Mouse (Mus musculus) lung, postnatal 14 days (tissue): ENCODE measurements around the gene Pde10a.

Experiments
- DNase-seq: peaks from one replicate; pipeline ENCODE4 v3.0.0; 2021

Gene Pde10a

DNA sequence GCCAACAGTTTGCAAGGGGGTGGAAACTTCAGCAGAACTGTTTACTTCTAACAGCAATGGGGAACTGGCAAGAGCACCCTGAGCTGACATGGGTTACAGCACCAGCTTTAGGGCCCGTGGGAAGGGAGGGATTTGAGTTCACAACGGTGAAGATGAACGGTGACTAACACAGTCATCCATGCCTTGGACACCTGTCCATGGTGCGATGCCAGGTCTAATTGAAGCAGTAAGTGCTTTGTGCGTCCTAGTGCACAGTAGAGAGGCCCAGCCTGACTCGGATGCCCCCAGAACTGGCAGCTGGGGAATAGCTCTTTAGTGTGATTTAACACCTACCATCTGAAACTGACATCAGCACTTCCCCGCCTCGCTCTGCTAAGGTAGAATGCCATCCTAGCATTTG is 373.0 kb downstream of the Pde10a start:
- DNase-seq = no peak

DNA sequence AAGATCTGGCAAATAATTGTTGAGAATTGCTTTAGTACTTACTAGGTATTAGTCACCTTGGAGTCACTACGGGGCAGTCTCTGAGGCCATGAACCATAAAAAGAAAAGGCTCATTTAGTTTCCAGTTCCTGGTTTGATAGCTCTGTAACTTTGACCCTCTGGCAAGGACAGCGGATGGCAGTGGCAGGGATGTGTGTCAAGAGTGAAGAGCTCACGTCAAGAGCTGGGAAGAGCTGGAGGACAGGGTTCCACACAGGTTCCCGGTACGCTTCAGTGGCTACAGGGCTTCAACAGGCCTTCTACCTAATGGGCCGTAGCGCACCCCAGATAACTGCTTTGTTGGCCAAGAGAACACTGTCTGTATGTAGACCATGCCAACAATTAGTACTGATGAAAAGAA is 374.0 kb downstream of the Pde10a start:
- DNase-seq = no peak

DNA sequence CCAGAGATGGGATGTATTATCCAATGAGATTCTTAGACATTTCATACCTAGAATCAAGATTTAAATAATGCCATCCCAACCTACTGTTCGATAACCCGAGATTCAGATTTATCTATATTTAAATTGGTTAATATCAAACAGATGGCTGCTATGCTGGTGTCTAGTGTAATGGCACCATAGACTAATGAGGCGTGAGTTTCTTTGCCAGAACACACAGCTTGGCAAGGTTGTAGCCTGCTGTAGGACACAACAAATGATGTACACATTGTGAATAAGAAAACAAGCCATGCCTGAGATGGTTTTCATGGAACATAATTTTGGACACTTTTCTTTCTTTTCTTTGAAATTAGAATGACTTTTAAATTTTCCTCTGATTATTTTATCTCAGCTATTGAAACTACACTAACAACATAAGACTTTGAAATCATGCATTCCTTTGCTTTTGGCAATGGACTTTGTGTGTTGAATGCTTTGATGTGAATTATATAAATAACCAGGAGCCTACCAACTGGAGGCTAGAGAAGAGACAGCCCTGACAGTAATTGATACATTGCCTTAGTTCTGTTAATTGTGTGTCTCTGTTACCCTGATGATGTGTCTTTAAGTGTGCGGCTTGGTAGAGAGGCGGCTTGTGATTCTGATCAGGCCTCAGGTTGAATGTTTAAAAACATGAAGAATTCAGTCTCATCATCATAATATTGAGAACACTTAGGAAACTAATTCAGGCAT is 378.5 kb downstream of the Pde10a start:
- DNase-seq = no peak

DNA sequence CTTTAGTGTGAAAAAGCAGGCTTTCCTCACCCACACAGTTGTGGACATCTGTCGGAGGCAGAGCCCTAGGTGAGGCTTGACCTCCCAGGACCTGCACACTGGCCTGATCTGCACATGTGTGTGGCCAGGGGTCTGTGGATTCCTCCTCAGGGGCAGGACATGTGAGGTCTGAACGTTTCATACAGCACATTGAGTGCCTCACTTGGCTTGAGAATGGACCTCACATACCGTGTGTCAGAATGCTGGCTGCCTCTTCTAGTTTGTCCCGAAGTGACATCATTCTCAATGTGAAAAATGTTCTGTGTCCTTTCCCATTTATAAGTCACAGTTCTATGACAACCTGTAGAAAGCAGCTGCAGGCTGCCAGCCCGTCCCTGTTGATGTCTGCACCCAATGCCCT is 385.4 kb downstream of the Pde10a start:
- DNase-seq = no peak

DNA sequence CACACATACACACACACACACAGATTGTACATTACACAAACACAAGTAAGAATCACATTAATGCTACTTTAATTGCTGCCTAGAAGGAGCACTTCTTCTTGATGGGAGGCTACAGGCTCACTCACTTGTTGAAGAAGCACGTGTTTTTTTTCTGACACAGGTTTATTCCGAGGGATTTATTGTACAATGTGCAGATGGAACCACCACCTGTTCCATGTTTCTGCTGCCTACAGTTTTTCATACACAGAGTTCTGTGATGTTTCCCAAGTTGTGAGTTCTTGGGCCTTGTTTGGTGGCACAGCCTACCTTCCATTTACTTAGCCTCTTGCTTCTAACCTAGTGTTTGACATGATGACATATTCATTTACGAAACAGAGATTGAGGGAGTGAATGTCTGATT is 387.8 kb downstream of the Pde10a start:
- no peak for DNase-seq

DNA sequence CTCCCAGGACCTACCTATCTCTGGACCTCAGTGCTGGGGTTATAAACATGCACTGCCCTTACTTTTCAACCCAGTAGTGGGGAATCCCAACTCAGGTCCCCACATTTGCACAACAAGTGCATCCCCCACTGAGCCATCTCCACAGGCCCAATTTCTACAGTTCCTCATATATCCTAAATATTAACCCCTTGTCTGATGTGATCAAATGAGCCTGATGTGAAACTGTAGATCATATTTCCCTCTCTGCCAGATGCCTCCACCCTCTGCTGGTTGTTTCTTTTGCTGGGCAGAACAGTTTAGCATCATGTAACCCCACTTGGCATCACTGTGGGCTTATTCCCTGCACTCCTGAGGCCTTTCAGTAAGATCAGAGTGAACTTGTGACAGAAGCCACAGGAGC is 390.5 kb downstream of the Pde10a start:
- DNase-seq = no peak

DNA sequence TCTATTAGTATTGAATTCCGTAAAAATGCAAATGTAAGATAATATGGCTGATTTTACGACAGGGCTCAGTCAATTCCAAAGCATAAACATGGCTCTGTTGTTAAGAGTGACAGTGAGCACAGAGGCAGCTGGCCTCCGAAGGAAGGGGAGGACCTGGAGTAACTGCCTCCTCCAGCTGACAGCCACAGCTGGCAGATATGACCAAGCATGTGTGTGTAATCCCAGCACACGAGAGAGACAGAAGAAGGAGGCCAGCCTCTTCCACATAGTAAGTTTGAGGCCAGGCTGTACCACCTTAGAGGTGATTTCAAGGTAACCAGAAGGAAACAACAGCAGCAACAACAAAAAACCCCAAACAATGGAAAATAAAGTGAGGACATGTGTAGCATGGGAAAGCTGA is 397.9 kb downstream of the Pde10a start:
- DNase-seq = no peak

DNA sequence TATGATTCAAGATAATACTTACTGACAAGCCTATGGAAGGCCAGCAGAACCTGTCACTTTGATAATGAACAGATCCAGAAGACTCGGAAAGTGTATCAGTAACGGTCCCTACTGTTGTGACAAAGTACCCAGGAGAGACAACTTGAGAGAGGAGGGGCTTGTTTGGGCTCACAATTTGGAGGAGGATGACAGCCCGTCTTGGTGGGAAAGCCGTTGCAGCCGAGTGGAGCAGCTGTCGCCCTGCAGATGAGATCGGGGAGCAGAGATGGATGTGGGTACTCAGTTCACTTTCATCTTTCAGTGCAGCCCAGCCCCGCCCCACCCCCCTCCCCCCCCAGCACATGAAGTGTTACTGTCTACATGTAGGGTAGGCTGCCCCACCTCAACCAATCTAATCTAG is 398.6 kb downstream of the Pde10a start:
- DNase-seq = no peak

DNA sequence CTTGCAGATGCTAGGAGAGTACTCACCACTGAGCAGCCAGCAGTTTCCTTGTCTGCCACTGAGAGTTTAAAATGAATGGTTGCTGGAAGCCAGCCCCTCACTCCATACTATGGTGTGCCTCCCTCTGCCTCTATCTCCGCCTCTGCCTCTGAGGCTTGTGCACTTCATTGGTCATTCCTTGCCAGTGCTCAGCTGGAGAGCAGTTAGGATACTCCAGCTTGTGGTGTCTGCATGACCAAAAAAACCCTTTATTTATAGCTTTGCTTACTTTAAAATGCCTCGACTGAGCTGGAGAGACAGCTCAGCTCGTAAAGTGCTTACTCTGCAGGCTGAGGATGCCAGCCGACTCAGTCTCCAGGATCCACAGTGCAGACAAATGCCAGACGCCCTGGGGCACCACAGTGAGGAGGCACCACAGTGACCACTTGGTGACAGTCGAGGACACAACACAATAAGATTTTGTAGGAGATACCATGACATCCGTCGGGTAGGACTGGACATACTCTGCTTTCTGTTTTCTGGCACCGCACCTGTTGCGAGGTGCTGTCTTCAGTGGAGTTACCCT is 400.7 kb downstream of the Pde10a start:
- no peak for DNase-seq

DNA sequence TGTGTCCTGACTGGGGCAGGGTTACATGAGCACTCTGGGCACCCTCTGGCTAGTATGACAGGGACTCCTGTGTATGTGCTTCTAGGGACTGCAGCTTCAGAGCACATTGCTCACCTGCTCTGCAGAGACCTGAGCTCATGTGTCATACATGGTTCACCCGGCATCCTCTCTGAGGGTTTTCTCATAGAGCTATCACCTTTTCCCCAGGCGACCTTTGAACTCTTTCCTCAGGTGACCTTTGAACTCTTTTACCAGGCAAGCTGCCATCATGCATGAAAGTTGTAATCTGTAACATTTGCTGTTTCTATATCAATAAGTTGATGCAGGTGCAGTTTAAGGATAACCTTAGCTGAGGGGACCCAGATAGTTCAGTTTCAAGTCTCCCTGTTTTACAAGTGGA is 403.4 kb downstream of the Pde10a start:
- no peak for DNase-seq

DNA sequence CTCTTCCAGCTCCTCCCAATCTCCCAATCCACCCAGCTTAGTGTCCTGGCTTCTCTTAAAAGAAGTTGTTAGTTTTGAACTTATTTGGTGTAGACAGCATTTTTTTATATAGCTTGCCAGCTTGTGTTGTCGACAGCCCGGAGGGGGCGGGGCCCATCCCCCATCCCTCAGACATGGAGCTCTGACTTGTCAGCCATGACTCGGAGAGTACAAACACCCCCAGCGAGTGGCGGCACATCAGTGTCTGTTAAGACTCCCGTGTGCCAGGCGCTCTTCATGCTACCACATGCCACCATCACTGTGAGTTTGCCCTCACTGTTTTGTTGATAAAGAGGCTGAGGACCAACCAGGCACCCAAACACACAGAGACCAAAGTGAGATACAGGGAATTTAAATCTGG is 404.5 kb downstream of the Pde10a start:
- no peak for DNase-seq

DNA sequence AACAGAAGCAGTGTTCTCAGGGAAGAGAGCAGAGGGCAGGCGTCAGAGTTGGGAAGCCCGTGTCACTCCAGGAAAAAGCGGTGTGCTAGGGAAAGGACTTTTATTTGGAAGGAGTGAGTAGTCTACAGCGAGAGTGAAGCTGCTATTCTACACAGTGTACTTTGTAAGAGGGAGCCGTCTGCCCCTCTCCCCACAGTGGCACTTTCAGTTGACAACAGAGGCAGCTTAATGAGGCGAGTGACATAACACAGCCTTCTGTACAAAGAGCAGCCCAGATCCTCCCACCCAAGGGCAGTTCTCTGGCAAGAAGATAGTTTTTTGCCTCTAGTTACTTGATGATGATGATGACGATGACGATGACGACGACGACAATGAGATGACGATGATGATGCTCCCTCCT is 410.4 kb downstream of the Pde10a start:
- DNase-seq = no peak

DNA sequence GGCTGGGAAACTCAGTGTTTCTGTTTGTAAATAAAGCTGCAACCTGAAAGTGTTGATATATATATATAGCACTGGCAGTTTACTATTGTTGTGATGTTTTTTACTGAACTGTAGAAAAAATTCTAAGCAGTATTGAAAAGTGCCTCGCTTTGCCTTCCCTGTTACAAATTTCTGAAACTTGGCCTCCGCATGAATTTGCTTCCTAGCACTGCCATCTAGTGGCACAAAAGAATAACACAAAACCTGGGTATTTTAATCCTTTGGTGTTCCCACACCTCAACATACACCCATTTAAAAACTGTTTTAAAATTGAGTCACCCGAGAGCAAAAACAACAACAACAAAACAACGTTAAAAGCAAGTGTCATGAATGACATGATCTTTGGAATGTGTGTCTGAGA is 411.4 kb downstream of the Pde10a start:
- peak; percentile 36 for DNase-seq

DNA sequence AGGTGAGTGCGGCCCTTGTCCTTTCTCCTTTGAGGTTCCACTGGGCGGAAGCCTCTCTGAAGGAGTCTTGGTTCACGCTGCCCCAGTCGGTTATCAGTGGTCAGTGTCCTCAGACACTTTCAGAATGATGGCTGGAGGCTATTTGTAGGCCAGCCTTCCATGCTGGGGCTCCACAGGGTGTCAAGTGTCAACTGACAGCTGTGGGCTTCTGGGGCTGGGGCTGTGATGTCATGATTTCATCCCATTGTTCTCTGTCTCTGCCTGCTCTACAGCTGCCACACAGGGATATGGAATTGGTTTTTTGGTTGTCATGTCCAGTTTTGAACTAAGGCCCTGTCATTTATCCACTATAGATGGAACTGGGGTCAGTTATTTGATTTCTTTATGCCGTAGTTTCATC is 426.4 kb downstream of the Pde10a start:
- no peak for DNase-seq

DNA sequence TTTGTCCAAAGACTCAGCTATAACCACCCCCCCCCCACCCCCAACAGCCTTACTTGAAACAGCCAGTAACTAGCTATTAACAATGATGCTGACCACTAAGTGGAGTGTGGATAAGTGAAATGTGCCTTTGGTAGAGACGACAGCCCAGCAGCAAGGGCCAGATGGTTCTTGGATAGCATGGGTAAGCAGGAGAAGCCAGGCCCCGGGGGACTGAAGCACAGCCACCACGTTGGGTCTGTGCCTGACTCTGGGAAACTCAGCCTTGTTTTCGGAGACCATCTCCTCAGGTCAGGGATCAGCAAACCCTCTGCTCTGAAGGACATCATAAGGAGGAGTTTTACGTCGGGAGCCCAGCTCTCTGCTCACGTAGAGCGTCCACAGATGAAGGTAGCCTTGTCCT is 427.8 kb downstream of the Pde10a start:
- DNase-seq = no peak

DNA sequence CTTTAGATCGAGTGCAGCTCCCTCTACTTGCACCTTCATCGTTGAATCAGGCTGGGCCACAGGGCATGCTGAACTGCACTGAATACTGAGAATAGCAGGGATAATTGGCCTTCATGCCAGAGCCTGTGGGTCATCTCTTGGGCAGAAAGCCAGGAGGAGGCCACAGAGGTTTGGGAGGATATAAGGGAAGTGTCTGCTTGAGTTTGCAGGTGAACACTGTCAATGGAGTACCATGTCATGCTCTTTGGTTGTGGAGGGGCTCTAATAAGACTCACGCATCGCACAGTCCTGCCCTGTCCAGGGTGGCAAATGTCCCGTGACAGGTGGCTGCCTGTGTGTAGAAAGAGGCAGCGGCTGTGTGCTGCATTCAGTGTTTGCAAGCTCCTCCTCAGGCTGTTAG is 433.0 kb downstream of the Pde10a start:
- DNase-seq = no peak

DNA sequence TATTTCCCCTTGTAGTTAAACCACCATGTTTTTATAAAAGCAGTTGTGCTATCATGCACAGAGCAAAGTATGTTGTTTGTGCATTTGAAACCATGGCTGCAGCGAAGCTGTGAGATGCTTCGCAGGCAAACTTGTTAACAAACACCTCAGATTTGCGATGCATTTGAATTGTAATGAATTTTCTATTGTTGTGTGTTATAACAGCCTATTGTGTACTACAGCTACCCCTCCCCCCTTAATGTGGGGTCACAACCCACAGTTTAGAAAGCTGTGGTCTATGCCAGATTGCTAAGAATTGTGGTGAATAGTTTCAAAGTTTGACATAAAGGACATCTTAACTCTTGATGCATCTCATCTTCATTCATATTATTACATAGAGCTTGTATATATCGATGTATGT is 435.2 kb downstream of the Pde10a start:
- no peak for DNase-seq

DNA sequence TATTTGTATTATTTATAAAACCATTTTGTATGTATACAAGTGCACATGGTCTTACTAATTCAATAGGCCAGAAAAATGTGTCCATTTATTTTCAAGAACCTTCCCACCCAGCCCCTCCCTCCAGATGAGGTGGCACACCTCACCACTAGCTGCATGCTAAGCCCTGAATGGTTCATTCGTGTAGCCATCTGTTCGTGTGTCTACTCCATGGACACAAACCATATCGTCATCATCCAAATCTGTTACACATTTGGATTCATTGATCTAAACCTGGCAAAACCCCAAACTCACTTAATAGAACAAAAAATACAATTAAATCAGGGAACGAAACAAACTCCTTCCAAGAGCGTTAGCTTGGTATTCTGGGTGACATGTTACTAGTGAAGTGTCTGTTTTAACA is 435.9 kb downstream of the Pde10a start:
- no peak for DNase-seq

DNA sequence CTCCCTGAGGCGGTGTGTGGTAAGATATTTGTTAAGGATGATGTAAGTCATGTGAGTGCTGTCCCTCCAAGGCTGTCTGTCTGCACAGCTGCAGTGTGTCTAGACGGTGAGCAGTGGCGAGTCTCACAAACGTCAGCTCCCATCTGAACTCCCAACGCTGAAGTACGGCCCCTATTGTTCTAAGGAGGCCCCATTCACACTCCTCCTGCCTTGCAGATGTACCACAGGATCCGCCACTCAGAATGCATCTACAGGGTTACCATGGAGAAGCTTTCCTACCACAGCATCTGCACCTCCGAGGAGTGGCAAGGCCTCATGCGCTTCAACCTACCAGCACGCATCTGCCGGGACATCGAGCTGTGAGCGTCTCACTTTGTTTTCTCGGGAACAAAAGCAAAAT is 436.5 kb downstream of the Pde10a start:
- DNase-seq = no peak

DNA sequence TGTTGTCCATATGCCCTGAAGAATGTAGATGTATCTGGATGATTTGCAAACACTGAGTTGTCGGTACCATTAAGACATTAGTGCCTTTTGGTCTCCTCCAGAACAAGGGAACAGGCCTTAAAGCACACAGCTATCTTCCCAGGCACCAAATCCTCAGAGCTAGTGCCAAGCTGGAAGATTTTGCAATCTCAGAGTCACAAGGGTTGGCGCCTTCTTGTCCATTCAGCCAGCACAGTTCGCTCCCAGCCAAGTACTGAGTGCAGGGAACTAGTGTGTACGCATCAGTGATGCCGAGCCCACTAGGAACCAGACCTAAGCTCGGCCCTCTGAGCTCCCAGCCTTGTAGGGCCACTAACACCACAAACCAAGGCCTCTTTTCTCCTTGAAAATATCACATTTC is 440.0 kb downstream of the Pde10a start:
- DNase-seq = no peak

DNA sequence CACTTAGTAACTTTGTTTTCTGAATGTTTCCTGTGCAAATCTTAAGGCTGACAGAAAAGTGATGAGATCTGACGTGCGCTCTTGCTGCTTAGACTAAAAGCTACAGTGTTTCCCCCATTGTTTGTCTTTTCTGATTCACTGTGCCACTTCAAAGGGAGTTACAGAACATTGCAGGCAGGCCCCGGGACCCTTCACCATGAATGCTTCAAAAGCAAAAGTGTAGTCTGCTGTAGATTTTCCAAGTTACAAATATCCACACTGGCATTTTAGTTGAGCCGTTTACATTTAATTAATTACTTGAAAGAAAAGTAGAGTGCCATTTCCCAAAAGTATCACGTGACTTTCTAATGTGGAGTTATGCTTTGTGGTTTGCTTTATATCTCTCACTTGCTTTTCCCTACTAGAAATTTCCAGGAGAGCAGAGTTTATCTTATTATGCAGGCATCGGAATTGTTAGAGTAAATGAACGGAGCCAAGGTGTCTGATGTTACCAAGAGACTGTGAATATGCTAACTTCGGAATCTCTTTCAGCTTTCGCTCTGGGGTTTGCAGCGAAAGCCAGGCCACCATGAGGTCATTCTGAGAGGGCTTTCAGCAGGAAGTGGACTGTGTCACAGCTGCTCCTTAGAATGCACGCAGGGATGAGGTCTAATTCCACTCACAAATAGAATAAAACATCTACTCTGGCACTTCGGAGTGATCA is 447.1 kb downstream of the Pde10a start:
- DNase-seq = no peak

DNA sequence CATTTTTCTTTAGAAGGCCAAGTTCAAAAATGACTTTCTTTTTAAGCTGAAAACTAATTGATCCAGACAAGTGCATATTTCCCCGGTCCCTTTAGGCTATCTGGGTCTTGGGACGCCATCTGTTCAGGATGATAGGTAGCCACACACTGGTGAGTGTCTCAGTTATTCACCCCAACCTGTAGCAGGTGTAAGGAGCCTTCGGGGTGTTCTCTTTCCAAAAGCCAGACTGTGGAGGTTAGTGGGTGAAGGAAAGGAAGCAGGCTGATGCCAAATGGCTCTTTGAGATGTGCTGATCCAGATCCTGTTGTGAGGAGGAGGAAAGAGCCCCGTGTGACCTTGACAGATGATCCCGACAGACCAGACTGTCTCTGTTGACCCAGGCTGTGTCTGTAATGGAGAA is 448.2 kb downstream of the Pde10a start:
- no peak for DNase-seq

DNA sequence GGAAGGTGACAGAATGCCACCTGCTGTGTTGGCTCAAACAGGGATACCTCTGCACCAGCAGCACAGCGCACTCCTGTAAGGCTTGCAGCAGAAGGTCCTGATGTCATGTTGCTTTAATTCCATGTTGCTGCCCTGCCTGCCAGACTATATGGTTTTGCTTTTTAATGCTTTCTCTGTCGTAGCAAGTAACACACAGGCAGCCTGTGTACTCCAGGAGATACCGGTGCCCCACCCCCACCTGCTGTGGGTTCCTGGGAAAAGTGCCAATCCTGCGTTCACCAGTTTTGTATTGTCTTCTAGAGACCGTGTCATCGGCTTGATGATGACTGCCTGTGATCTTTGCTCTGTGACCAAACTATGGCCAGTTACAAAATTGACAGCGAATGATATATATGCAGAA is 449.3 kb downstream of the Pde10a start:
- DNase-seq = no peak

DNA sequence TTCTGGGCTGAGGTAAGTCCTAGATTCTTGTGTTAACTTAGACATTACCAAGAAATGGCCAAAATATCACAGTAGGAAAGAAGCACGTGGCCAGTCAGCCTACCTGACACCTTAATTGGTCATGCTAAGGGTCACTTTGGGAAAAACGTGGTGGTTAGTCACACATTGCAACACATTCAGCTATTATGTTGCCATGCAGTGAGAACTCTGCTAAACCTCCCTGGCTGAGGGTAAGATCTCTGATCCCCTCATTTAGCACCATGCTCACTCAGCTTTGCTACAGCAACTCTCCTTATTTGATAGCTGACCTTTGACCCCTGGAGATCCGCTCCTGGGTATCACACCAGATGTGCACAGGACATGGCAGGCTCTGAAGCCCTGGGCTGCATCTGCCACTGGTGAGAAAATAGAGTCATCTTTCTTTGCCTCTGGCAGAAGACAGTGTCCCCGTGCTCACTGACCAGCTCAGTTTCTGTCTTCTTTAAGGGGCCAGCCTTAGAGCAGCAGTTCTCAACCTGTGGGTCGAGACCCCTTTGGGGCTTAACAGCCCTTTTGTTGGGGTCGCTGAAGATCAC is 449.7 kb downstream of the Pde10a start:
- DNase-seq = no peak
